Mouse (Mus musculus) CH12.LX (cell line): ENCODE measurements around the gene Slc2a12. TPM values are rescaled to one million over a fixed set of nuclear protein-coding genes. Genes with fewer than 3 reads are reported as not detected.

Source experiments
- DNase-seq: peaks from one replicate; pipeline ENCODE4 v3.0.0-alpha.2; 2013; ENCODE audit errors: extremely low read depth
- H3K27ac ChIP-seq: 2 replicates; pipeline ENCODE4 v1.5.1; 2012; ENCODE audit warnings: low read depth, mild to moderate bottlenecking, control low read depth, moderate library complexity; ENCODE audit not compliant: insufficient read depth
- H3K27me3 ChIP-seq: replicated peaks from 2 replicates; pipeline ENCODE3; 2012; ENCODE audit warnings: inconsistent platforms
- H3K36me3 ChIP-seq, 2 experiments: replicated peaks in 1 of 2; 2 replicates each; pipeline versions ENCODE3 to v1.6.1; 2012; ENCODE audit warnings: inconsistent platforms in 1 of 2, low read length in 1 of 2, mild to moderate bottlenecking in 1 of 2, mixed read lengths in 1 of 2, moderate library complexity in 1 of 2; ENCODE audit not compliant: control insufficient read depth in 1 of 2, insufficient read depth in 1 of 2
- H3K4me1 ChIP-seq, 2 experiments: 2 replicates each; pipeline ENCODE4 v1.6.1; 2012; ENCODE audit warnings: inconsistent platforms in 1 of 2, moderate library complexity in 1 of 2; ENCODE audit not compliant: insufficient read depth in 2 of 2, control insufficient read depth in 1 of 2
- H3K4me2 ChIP-seq: 2 replicates; pipeline ENCODE4 v1.6.1; 2012; ENCODE audit warnings: low read depth, mild to moderate bottlenecking, control low read depth; ENCODE audit not compliant: poor library complexity, insufficient read depth, severe bottlenecking
- H3K4me3 ChIP-seq, 3 experiments: fragments of 150-350 bp in 1 of 3; sonication (generic) in 1 of 3; replicated peaks in 1 of 3; 2 replicates each; pipeline versions ENCODE3 to v1.5.1; 2011 to 2012; ENCODE audit warnings: low read depth in 2 of 3, low read length in 2 of 3, mild to moderate bottlenecking in 2 of 3, moderate library complexity in 2 of 3, control low read depth in 1 of 3, improper control_type of control experiment in 1 of 3, inconsistent platforms in 1 of 3, mixed read lengths in 1 of 3; ENCODE audit not compliant: poor library complexity in 1 of 3
- H3K79me2 ChIP-seq: replicated peaks from 2 replicates; pipeline ENCODE4 v1.6.1; 2012; ENCODE audit warnings: mild to moderate bottlenecking, moderate library complexity; ENCODE audit not compliant: control insufficient read depth, poor library complexity, insufficient read depth, severe bottlenecking; ENCODE audit errors: extremely low read depth
- H3K9ac ChIP-seq: 2 replicates; pipeline ENCODE4 v1.6.1; 2012; ENCODE audit warnings: low read depth, mild to moderate bottlenecking, control low read depth, moderate library complexity; ENCODE audit not compliant: insufficient read depth
- H3K9me3 ChIP-seq: replicated peaks from 2 replicates; pipeline ENCODE3; 2012; ENCODE audit warnings: low read length, inconsistent platforms, mixed read lengths
- CHD1 ChIP-seq: IDR thresholded peaks from 2 replicates; pipeline ENCODE4 v1.6.1; 2012; ENCODE audit warnings: low read depth, low read length, improper control_type of control experiment, inconsistent platforms
- CTCF ChIP-seq, 2 experiments: IDR thresholded peaks in 1 of 2; conservative IDR thresholded peaks in 1 of 2; 2 replicates each; pipeline ENCODE4 v1.5.1; 2011 to 2012; ENCODE audit warnings: low read depth in 2 of 2, low read length in 2 of 2, improper control_type of control experiment in 1 of 2, inconsistent platforms in 1 of 2, mild to moderate bottlenecking in 1 of 2, moderate library complexity in 1 of 2
- ELF1 ChIP-seq: IDR thresholded peaks from 2 replicates; pipeline ENCODE4 v1.6.1; 2014; ENCODE audit warnings: low read depth, mild to moderate bottlenecking, inconsistent platforms, low read length, improper control_type of control experiment
- HCFC1 ChIP-seq: IDR thresholded peaks from 2 replicates; pipeline ENCODE4 v1.6.1; 2012; ENCODE audit warnings: low read depth, mild to moderate bottlenecking, inconsistent platforms, low read length, improper control_type of control experiment
- IRF4 ChIP-seq: IDR thresholded peaks from 2 replicates; pipeline ENCODE4 v1.6.1; 2014; ENCODE audit warnings: low read depth, mild to moderate bottlenecking, inconsistent platforms, low read length, improper control_type of control experiment
- JUND ChIP-seq: conservative IDR thresholded peaks from 2 replicates; pipeline ENCODE4 v1.6.1; 2011; ENCODE audit warnings: low read depth, low read length, improper control_type of control experiment
- MAFK ChIP-seq: IDR thresholded peaks from 2 replicates; pipeline ENCODE4 v1.6.1; 2011; ENCODE audit warnings: low read length, improper control_type of control experiment; ENCODE audit not compliant: insufficient replicate concordance
- MAX ChIP-seq: IDR thresholded peaks from 2 replicates; pipeline ENCODE4 v1.6.1; 2011; ENCODE audit warnings: low read length, improper control_type of control experiment
- MAZ ChIP-seq: IDR thresholded peaks from 2 replicates; pipeline ENCODE4 v1.6.1; 2012; ENCODE audit warnings: low read depth, mild to moderate bottlenecking, inconsistent platforms, low read length, improper control_type of control experiment, moderate library complexity
- MYC ChIP-seq: IDR thresholded peaks from 2 replicates; pipeline ENCODE4 v1.6.1; 2011; ENCODE audit warnings: low read depth, mild to moderate bottlenecking, improper control_type of control experiment, low read length
- NELFE ChIP-seq: IDR thresholded peaks from 2 replicates; pipeline ENCODE4 v1.6.1; 2011; ENCODE audit warnings: low read depth, low read length, improper control_type of control experiment
- PAX5 ChIP-seq: IDR thresholded peaks from 2 replicates; pipeline ENCODE4 v1.6.1; 2012; ENCODE audit warnings: low read length, inconsistent platforms, mixed read lengths
- RAD21 ChIP-seq: IDR thresholded peaks from 2 replicates; pipeline ENCODE4 v1.6.1; 2011; ENCODE audit warnings: low read depth, mild to moderate bottlenecking, low read length, improper control_type of control experiment, moderate library complexity
- SMC3 ChIP-seq: IDR thresholded peaks from 2 replicates; pipeline ENCODE4 v1.6.1; 2011; ENCODE audit warnings: low read depth, low read length, improper control_type of control experiment
- TCF12 ChIP-seq: IDR thresholded peaks from 2 replicates; pipeline ENCODE4 v1.6.1; 2014; ENCODE audit warnings: low read depth, mild to moderate bottlenecking, inconsistent platforms, low read length, improper control_type of control experiment
- UBTF ChIP-seq: IDR thresholded peaks from 2 replicates; pipeline ENCODE4 v1.6.1; 2012; ENCODE audit warnings: low read depth, mild to moderate bottlenecking, inconsistent platforms, low read length, improper control_type of control experiment, moderate library complexity
- USF1 ChIP-seq: IDR thresholded peaks from 2 replicates; pipeline ENCODE4 v1.6.1; 2014; ENCODE audit warnings: low read depth, mild to moderate bottlenecking, inconsistent platforms, low read length, improper control_type of control experiment
- USF2 ChIP-seq: conservative IDR thresholded peaks from 2 replicates; pipeline ENCODE4 v1.6.1; 2011; ENCODE audit warnings: low read depth, low read length, improper control_type of control experiment
- ZC3H11A ChIP-seq: IDR thresholded peaks from 2 replicates; pipeline ENCODE4 v1.6.1; 2012; ENCODE audit warnings: low read depth, mild to moderate bottlenecking, inconsistent platforms, low read length, improper control_type of control experiment
- ZKSCAN1 ChIP-seq: IDR thresholded peaks from 2 replicates; pipeline ENCODE4 v1.6.1; 2012; ENCODE audit warnings: low read depth, inconsistent platforms, low read length, improper control_type of control experiment, borderline replicate concordance
- ZNF384 ChIP-seq: IDR thresholded peaks from 2 replicates; pipeline ENCODE4 v1.6.1; 2012; ENCODE audit warnings: low read depth, low read length, improper control_type of control experiment, inconsistent platforms
- dilution Hi-C: fragments of 300-500 bp; cut with MboI; formaldehyde crosslinking; loops from 2 replicates; pipeline ENCODE4 v1.14.3; 2020; ENCODE audit warnings: low sequenced_read_pairs; ENCODE audit not compliant: extremely low pct_unique_long_range_greater_than_20kb, extremely low pct_ligation_motif_present
- in situ Hi-C: fragments of 300-500 bp; cut with MboI; formaldehyde crosslinking; loops from 3 replicates; pipeline ENCODE4 v1.14.3; 2019; ENCODE audit warnings: low sequenced_read_pairs, low pct_ligation_motif_present, low pct_unique_long_range_greater_than_20kb, mixed read lengths
- polyA plus RNA-seq: library from polyadenylated mRNA; unstranded; fragments of >175 nt; gene quantifications from 2 replicates; pipeline ENCODE4 v1.2.1, GENCODE M21; 2012; ENCODE audit warnings: low read depth; ENCODE audit not compliant: insufficient read length
- total RNA-seq, 2 experiments: library from RNA; depleted of rRNA; stranded (reverse); fragments of 300-350 nt in 1 of 2; fragments of >200 nt in 1 of 2; gene quantifications; 2 replicates each; pipeline ENCODE4 v1.2.3; 2012 to 2014

The Slc2a12 gene
- total and polyA plus RNA-seq, 3 experiments, result 0.25 TPM; not detected in 2

DNA sequence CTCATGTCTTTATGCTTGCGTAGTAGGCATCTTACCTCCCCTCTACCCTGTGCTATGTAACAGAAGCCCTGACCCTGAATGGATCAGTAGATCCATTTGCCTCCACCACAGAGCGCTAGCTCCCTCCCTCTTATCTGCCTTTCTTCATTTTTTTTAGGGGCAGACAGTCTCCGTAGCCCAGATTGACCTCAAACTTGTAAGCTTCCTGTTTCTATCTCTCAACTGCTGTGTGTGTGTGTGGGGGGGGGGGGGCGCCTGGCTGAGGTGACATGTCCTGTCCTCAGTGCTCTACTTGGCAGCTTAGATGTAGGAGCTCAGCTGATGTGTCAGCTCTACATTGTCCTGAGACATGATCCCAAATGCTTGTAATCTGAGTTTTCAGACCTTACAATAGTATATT is 13.7 kb upstream of the Slc2a12 start:
- Histone ChIP-seq H3K27ac (no peak overlapping the region), H3K4me1 (peaks cover 0 to 34% of the 10 kb centered on the region in 2 experiments; a peak in 2 of 4 replicates), H3K9me3 (no peaks in the 10 kb centered on the region), H3K4me2 (no peak overlapping the region), H3K79me2 (no peaks in the 10 kb centered on the region), H3K9ac (no peak overlapping the region), H3K36me3 (no peaks in the 10 kb centered on the region), H3K4me3 (no peak overlapping the region), H3K27me3 (no peaks in the 10 kb centered on the region)
- in situ Hi-C loops (no loop called here), dilution Hi-C loops (no loop called here)
- peak; percentile 30 for DNase-seq
- TF ChIP-seq USF1 (no peak), SMC3 (no peak), CTCF (conservative IDR thresholded peaks at IDR 0.05 in 1 of 2, IDR thresholded peaks at IDR 0.05 in 1 of 2; ENCODE audit: low read depth in 2 of 2, low read length in 2 of 2) (no peak), RAD21 (no peak), ZC3H11A (no peak), NELFE (no peak), ZNF384 (no peak), MAX (no peak), TCF12 (no peak), JUND (no peak), ZKSCAN1 (no peak), HCFC1 (no peak), USF2 (no peak)

DNA sequence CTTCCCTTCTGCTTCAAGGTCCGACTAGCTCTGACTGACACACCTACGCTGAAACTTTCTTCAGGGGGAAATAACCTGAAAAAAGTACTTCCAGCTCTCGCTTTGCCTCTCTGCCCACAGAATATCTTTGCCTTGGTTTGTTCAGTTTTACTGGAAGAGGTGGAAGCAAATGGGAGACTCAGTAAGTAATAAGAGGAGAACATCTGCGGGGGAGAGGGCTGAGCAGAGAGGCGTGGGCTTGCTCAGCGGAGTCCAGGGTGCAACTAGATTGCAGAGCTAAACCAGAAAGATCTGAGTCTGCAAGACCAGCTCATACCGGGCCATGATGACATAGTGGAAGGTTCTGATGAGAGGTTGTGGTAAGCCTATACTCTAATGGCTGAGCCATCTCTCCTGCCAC is 13.3 kb upstream of the Slc2a12 start:
- no peak overlapping the region for H3K27ac ChIP-seq
- H3K36me3 ChIP-seq, result no peaks in the 10 kb centered on the region
- dilution Hi-C loops, result no loop called here
- no peaks in the 10 kb centered on the region for H3K27me3 ChIP-seq
- in situ Hi-C loops, result no loop called here
- TF ChIP-seq JUND, result no peak
- no peak for TF ChIP-seq PAX5
- no peak for TF ChIP-seq SMC3
- TF ChIP-seq IRF4, result no peak
- no peak for TF ChIP-seq CTCF (conservative IDR thresholded peaks at IDR 0.05 in 1 of 2, IDR thresholded peaks at IDR 0.05 in 1 of 2; ENCODE audit: low read depth in 2 of 2, low read length in 2 of 2)
- DNase-seq, result no peak
- H3K4me2 ChIP-seq, result peak overlapping the region; percentile 46; the same call in 1 of the 2 replicates
- H3K79me2 ChIP-seq, result no peaks in the 10 kb centered on the region
- H3K9ac ChIP-seq, result no peak overlapping the region
- no peak overlapping the region for H3K4me3 ChIP-seq
- H3K4me1 ChIP-seq, result peaks cover 0 to 34% of the 10 kb centered on the region in 2 experiments; a peak in 2 of 4 replicates
- no peaks in the 10 kb centered on the region for H3K9me3 ChIP-seq

DNA sequence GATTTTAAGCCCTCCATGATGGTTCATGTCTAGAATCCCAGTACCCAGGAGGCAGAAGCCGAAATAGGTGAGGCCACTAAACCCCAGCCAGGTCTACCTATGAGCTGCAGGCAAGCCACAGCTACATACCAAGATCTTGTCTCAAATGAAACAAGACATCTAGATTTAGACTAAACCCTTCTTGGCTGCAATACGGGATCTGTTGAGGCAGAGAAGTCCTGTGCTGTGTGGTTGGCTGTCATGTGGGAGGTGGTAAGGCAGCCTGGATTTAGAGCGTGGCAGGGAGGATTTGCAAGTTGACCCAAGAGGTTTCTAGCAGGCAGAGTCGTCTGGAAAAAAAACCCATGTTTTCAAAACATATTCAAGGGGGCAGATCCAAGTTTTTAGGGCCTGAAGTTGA is 12.9 kb upstream of the Slc2a12 start:
- Histone ChIP-seq H3K27me3 (no peaks in the 10 kb centered on the region), H3K4me1 (peaks cover 0 to 34% of the 10 kb centered on the region in 2 experiments; a peak in 2 of 4 replicates), H3K9me3 (no peaks in the 10 kb centered on the region), H3K9ac (no peak overlapping the region), H3K4me3 (no peak overlapping the region), H3K79me2 (no peaks in the 10 kb centered on the region), H3K4me2 (0 out of 2 replicates have a peak overlapping the region, but pooled peaks have one; percentile 46), H3K36me3 (no peaks in the 10 kb centered on the region), H3K27ac (no peak overlapping the region)
- dilution Hi-C loops (no loop called here), in situ Hi-C loops (no loop called here)
- TF ChIP-seq NELFE (no peak), CHD1 (no peak), USF1 (no peak), MAFK (no peak), MAZ (no peak), MYC (no peak), ELF1 (no peak), UBTF (no peak), TCF12 (no peak), MAX (no peak), ZC3H11A (no peak)
- no peak for DNase-seq
